Mouse (Mus musculus) spleen, adult 12 weeks (tissue): ENCODE data around the gene Washc1.
A peak's percentile ranks its signal among the peaks of the same experiment; 100 is the strongest.
"Not testable (repeated sequence)": the region's sequence is repeated elsewhere in the genome, so short reads cannot be mapped to it uniquely, and the experiment has no call there.

Source experiments
- DNase-seq: peaks from one replicate; pipeline ENCODE4 v3.0.0; 2022; ENCODE audit warnings: low spot score

Gene Washc1

GRCm38 (mm10) chr17:66111402-66111959 is at the start of gene Washc1:
Washc1 (plus strand) TSS chr17:66111545.
- peak; percentile 85 for DNase-seq

GRCm38 (mm10) chr17:66065115-66065514 is 46.2 kb upstream of the Washc1 start:
- no peak for DNase-seq

GRCm38 (mm10) chr17:66069036-66069435 is 42.3 kb upstream of the Washc1 start:
- DNase-seq = not testable (repeated sequence)

- no peak for DNase-seq
Measured at GRCm38 (mm10) chr17:66073971-66074370, 37.4 kb upstream of the Washc1 start.

- no peak for DNase-seq
Measured at GRCm38 (mm10) chr17:66075827-66076173, 35.5 kb upstream of the Washc1 start.

- no peak for DNase-seq
Measured at GRCm38 (mm10) chr17:66076174-66076927, 35.0 kb upstream of the Washc1 start.

- peak; percentile 95 for DNase-seq
Measured at GRCm38 (mm10) chr17:66076934-66077333, 34.4 kb upstream of the Washc1 start, which contains the start of gene Ankrd12. Ankrd12 (minus strand) TSS chr17:66077089.

- no peak for DNase-seq
Measured at GRCm38 (mm10) chr17:66077437-66077850, 33.9 kb upstream of the Washc1 start.

GRCm38 (mm10) chr17:66084486-66084885 is 26.9 kb upstream of the Washc1 start:
- no peak for DNase-seq

- DNase-seq = no peak
Measured at GRCm38 (mm10) chr17:66085038-66085437, 26.3 kb upstream of the Washc1 start.

GRCm38 (mm10) chr17:66090251-66090650 is 21.1 kb upstream of the Washc1 start:
- no peak for DNase-seq

- DNase-seq = no peak
Measured at GRCm38 (mm10) chr17:66091392-66091791, 20.0 kb upstream of the Washc1 start.

GRCm38 (mm10) chr17:66092065-66092464 is 19.3 kb upstream of the Washc1 start:
- DNase-seq = no peak

- no peak for DNase-seq
Measured at GRCm38 (mm10) chr17:66092664-66093063, 18.7 kb upstream of the Washc1 start.

- DNase-seq = no peak
Measured at GRCm38 (mm10) chr17:66100566-66101379, 10.6 kb upstream of the Washc1 start.

GRCm38 (mm10) chr17:66101380-66102330 is 9.7 kb upstream of the Washc1 start, which contains the start of gene Ndufv2:
Ndufv2 (minus strand) TSS chr17:66101559.
- DNase-seq = peak; percentile 93

GRCm38 (mm10) chr17:66104076-66104475 is 7.3 kb upstream of the Washc1 start:
- no peak for DNase-seq

- DNase-seq = no peak
Measured at GRCm38 (mm10) chr17:66106601-66107267, 4.6 kb upstream of the Washc1 start.

- DNase-seq = no peak
Measured at GRCm38 (mm10) chr17:66107466-66107865, 3.9 kb upstream of the Washc1 start.

GRCm38 (mm10) chr17:66108198-66108597 is 3.1 kb upstream of the Washc1 start:
- no peak for DNase-seq

GRCm38 (mm10) chr17:66110746-66111145 is 599 bp upstream of the Washc1 start:
- no peak for DNase-seq
